Mouse (Mus musculus) lung, postnatal 0 days (tissue): ENCODE measurements at regions not wholly inside any gene's neighbourhood (a gene's known extent, or its start where the extent isn't known, plus 50 kb on each side); places are given as distances from the start of the nearest gene placed in this dataset.

ENCODE experiments used
- ATAC-seq: fragments of 200-750 bp; cut with Nextera tagmentation; 2 replicates; pipeline ENCODE4 v1.8.0; 2017; ENCODE audit warnings: moderate library complexity
- DNase-seq: peaks from one replicate; pipeline ENCODE4 v3.0.0-alpha.2; 2016; ENCODE audit warnings: low spot score
- H3K27ac ChIP-seq: fragments of 300-500 bp; sonication (generic); 2 replicates; pipeline ENCODE4 v1.5.1; 2014; ENCODE audit warnings: antibody characterized with exemption, mild to moderate bottlenecking, low read length, mixed read lengths
- H3K27me3 ChIP-seq: fragments of 300-500 bp; sonication (generic); replicated peaks from 2 replicates; pipeline ENCODE4 v1.6.1; 2014; ENCODE audit warnings: low read length, mixed read lengths; ENCODE audit not compliant: insufficient read depth
- H3K36me3 ChIP-seq: fragments of 300-500 bp; sonication (generic); 2 replicates; pipeline ENCODE4 v1.6.1; 2014; ENCODE audit warnings: low read length, mixed read lengths; ENCODE audit not compliant: insufficient read depth
- H3K4me1 ChIP-seq: fragments of 300-500 bp; sonication (generic); 2 replicates; pipeline ENCODE4 v1.6.1; 2014; ENCODE audit warnings: antibody characterized with exemption, low read depth, low read length, mixed read lengths; ENCODE audit not compliant: insufficient read depth
- H3K4me2 ChIP-seq: fragments of 300-500 bp; sonication (generic); replicated peaks from 2 replicates; pipeline ENCODE4 v1.6.1; 2014; ENCODE audit warnings: low read depth, mild to moderate bottlenecking, low read length, moderate library complexity, mixed read lengths
- H3K4me3 ChIP-seq: fragments of 300-500 bp; sonication (generic); 2 replicates; pipeline ENCODE4 v1.5.1; 2014; ENCODE audit warnings: low read depth, low read length
- H3K9ac ChIP-seq: fragments of 300-500 bp; sonication (generic); replicated peaks from 2 replicates; pipeline ENCODE4 v1.6.1; 2014; ENCODE audit warnings: low read depth, mild to moderate bottlenecking
- H3K9me3 ChIP-seq: fragments of 300-500 bp; sonication (generic); 2 replicates; pipeline ENCODE4 v1.6.1; 2016; ENCODE audit warnings: low read length, mixed read lengths
- CTCF ChIP-seq: IDR thresholded peaks from 2 replicates; pipeline ENCODE4 v1.5.1; 2016; ENCODE audit warnings: antibody characterized with exemption, mild to moderate bottlenecking
- EP300 ChIP-seq: IDR thresholded peaks from 2 replicates; pipeline ENCODE4 v1.6.1; 2016; ENCODE audit warnings: antibody characterized with exemption, mild to moderate bottlenecking, control low read depth
- WGBS: fragments of 180-500 bp; shearing (Covaris S2); extraction: QIAGEN DNeasy Blood & Tissue Kit; methylation state at CpG from one replicate; pipeline ENCODE4 v1.1.7; 2014; 5-methylcytosine and 5-hydroxymethylcytosine counted together

DNA sequence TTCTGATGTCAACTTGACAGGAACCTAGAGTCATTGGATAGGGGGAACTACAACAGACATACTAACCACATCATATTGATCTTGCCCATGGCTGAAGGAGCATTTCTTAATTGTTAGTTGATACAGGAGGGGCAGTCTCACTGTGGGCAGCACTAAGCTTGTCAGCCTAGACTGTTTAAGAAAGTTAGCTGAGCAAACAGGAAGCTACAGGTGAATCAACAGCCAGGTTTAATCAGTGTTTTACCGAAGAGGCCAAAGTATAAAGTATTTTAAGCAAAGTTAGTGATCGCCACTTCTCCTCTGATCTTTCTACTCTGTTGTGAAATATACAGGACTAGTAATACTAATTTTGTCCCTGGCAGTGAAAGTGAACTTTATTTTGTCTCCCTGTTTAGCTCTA lies 109.6 kb upstream of the Chmp2b start:
- Histone ChIP-seq H3K4me2 (no peak overlapping the region), H3K4me3 (no peak overlapping the region), H3K4me1 (no peaks in the 10 kb centered on the region), H3K9ac (no peak overlapping the region), H3K9me3 (no peaks in the 10 kb centered on the region), H3K27me3 (no peaks in the 10 kb centered on the region), H3K27ac (no peak overlapping the region), H3K36me3 (no peaks in the 10 kb centered on the region)
- ATAC-seq (no peak), DNase-seq (no peak)
- no peak for TF ChIP-seq CTCF
- TF ChIP-seq EP300 = no peak
- WGBS = 60% methylated on average over 2 of the region's 2 CpGs

DNA sequence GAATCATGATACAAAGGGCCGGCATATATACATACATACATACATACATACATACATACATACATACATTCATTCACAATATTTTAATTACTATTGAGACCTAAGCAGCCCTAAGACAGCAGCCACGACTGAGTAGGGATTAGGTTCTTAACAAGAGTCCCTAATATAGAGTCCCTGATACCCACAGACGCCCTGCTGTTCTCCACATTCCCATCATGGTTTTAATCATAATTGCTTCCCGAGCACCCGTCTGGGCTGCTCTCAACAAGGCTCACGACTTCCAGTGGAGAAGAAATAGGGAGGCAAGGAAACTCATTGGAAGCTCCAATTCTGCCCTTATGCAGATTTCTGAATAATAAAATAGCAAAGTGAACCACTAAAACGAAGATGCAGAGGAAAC lies 120.6 kb upstream of the Chmp2b start:
- 73% methylated on average over 7 of the region's 7 CpGs for WGBS
- H3K4me1 ChIP-seq = no peaks in the 10 kb centered on the region
- no peaks in the 10 kb centered on the region for H3K9me3 ChIP-seq
- no peak for TF ChIP-seq CTCF
- TF ChIP-seq EP300 = no peak
- no peaks in the 10 kb centered on the region for H3K27me3 ChIP-seq
- H3K27ac ChIP-seq = no peak overlapping the region
- H3K9ac ChIP-seq = no peak overlapping the region
- H3K36me3 ChIP-seq = no peaks in the 10 kb centered on the region
- no peak for ATAC-seq
- no peak for DNase-seq
- no peak overlapping the region for H3K4me2 ChIP-seq
- no peak overlapping the region for H3K4me3 ChIP-seq

DNA sequence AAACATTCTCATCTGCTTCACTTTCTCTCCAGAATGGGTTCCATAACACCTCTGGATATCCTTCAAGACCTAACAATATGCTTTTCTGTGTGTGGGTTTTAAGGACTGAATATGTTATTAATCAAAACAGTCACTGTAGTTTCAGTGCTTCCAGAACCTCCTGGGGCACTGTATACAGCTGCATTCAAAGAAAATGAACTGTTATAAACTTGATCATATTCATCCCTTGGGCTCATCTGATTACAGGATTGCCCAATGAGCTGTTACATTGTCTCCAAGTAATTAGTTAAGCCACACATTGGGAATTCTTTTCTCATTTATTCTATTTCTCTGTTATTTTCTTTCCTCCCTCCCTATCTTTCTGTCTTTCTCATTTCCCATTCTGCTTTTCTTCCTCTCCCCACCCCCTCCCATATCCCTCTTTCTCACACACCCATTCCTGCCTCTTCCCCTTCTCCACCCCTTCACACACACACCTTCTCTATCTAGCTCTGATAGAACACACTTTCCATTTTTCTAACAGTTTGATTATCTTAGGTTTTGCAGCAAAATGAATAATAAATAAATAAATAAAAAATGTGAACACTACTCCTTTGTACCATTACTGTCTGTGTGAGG lies 121.3 kb upstream of the Chmp2b start:
- H3K27me3 ChIP-seq = no peaks in the 10 kb centered on the region

DNA sequence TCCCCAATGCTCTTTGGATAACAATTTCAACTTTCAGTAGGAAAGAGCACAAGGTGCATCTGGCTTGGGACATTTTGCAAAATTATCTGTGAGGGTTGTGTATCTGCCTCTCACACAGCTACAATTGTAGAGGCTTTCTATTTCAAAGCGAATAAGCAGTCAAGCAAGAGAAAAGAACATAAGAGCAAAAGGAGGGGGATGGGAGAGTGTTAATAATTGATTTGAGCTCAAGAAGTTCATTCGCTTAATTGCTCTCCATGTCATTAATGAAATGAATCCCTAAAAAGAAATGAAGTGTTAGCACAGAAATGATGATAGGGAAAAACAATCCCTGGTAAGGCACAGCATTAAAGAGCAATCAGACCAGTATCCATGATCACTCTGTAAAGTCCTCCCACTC lies 121.4 kb upstream of the Vgll3 start:
- H3K36me3 ChIP-seq = no peaks in the 10 kb centered on the region
- no peak overlapping the region for H3K4me3 ChIP-seq
- TF ChIP-seq EP300 (no peak), CTCF (no peak)
- H3K27ac ChIP-seq = no peak overlapping the region
- ATAC-seq (no peak), DNase-seq (no peak)
- no peaks in the 10 kb centered on the region for H3K27me3 ChIP-seq
- no peaks in the 10 kb centered on the region for H3K4me1 ChIP-seq
- H3K9ac ChIP-seq = no peak overlapping the region
- no peak overlapping the region for H3K4me2 ChIP-seq
- no peaks in the 10 kb centered on the region for H3K9me3 ChIP-seq
- 78% methylated on average over 2 of the region's 2 CpGs for WGBS

More for the DNA sequence above, 121.3 kb upstream of the Chmp2b start:
- no peaks in the 10 kb centered on the region for H3K36me3 ChIP-seq
- TF ChIP-seq EP300 = no peak
- TF ChIP-seq CTCF = no peak
- no peak for DNase-seq
- H3K4me2 ChIP-seq = no peak overlapping the region
- no peaks in the 10 kb centered on the region for H3K9me3 ChIP-seq
- H3K4me1 ChIP-seq = no peaks in the 10 kb centered on the region
- ATAC-seq = no peak
- no peak overlapping the region for H3K4me3 ChIP-seq
- H3K9ac ChIP-seq = no peak overlapping the region
- H3K27ac ChIP-seq = no peak overlapping the region

DNA sequence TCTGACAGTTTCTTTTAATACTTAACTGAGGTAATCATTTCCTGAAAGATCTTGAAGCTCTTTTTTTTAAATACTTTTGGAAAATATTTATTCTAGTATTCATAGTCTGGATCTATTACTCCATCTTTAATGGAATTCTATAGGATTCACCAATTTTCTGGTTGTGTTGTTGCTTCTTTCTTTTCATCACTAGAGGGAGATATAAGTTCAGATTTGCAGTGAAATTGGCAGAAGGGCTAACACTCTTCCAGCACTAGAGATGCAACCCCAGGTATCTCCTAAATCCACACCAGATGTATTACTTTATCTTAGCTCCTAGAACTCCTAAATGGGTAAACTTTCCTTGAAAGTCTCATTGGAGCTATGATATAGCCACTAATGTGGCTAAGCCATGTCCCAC lies 99.4 kb upstream of the Vgll3 start:
- Histone ChIP-seq H3K9ac (no peak overlapping the region), H3K4me1 (no peaks in the 10 kb centered on the region), H3K4me3 (no peak overlapping the region), H3K27ac (no peak overlapping the region), H3K9me3 (no peaks in the 10 kb centered on the region), H3K4me2 (no peak overlapping the region), H3K27me3 (no peaks in the 10 kb centered on the region), H3K36me3 (no peaks in the 10 kb centered on the region)
- TF ChIP-seq CTCF (peak; percentile 33), EP300 (no peak)
- ATAC-seq (no peak), DNase-seq (no peak)

DNA sequence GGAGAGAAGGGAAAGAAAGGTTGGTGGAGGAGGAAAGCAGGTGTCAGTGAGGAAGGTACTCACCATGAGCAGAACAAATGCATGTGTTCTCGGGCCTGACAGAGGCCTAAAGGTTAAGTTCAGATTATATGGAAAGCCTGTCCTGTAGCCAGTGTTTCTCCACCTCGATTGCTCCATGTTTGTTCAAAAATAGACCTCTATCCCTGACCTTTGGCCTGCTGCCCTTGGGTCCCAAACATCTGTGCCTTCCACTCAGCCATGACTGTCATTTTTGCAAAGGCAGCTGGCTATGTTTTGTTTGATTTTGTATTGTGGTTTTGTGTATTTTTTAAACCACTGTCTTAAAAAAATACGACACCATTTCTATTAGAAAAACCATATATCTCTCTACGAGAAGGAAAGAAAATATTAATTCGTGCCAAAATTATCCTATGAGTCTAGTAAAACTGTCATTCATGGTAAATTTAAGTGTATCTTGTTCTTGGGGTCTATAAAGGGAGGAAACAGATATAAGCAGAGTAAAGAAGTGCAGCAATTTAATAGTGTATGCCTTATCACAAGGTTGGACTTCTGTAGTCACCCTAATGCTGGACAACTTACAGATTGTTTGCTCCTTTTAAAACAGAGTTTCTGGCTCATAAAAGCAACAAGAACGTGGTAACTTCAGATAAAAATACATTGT lies 96.1 kb upstream of the Vgll3 start:
- TF ChIP-seq EP300 = no peak
- TF ChIP-seq CTCF = no peak
- H3K27ac ChIP-seq = no peak overlapping the region
- H3K27me3 ChIP-seq = no peaks in the 10 kb centered on the region
- H3K4me2 ChIP-seq = no peak overlapping the region
- no peak overlapping the region for H3K4me3 ChIP-seq
- DNase-seq (no peak), ATAC-seq (no peak)
- H3K9ac ChIP-seq = no peak overlapping the region
- no peaks in the 10 kb centered on the region for H3K36me3 ChIP-seq
- no peaks in the 10 kb centered on the region for H3K9me3 ChIP-seq
- no peaks in the 10 kb centered on the region for H3K4me1 ChIP-seq
- 57% methylated on average over 6 of the region's 6 CpGs for WGBS
